Mouse (Mus musculus) frontal cortex, postnatal 14 days (tissue): ENCODE measurements around the gene Ppara.

Source experiments
- DNase-seq, 2 experiments: peaks; one replicate each; pipeline ENCODE4 v3.0.0; 2022; ENCODE audit warnings: low spot score in 2 of 2

Ppara gene

DNA sequence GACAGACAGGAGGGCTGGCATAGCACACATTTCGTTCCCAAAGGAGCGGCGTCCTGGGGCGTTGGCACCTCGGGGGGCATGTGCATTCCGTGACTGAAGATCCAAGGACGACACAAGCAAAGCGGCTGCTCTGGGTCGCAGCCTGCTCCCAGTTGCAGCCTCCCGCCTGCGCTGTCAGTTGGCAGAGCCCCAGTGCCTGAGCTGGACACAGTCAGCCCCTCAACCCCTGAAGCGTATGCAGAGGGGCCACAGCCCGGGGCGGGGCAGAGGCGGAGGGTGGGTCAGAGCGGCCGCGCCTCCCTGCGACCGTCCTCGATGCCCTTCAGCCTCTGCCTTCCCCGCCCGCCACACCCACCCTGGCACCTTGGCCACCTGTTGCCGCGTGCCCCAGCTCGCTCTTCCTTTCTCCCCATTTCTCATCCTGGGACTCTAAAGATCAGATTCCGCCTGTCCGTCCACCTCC, at the start of gene Ppara:
TSS of gene Ppara (plus strand) at position 413 of the 463 bp plus-strand sequence.
- no peak for DNase-seq

DNA sequence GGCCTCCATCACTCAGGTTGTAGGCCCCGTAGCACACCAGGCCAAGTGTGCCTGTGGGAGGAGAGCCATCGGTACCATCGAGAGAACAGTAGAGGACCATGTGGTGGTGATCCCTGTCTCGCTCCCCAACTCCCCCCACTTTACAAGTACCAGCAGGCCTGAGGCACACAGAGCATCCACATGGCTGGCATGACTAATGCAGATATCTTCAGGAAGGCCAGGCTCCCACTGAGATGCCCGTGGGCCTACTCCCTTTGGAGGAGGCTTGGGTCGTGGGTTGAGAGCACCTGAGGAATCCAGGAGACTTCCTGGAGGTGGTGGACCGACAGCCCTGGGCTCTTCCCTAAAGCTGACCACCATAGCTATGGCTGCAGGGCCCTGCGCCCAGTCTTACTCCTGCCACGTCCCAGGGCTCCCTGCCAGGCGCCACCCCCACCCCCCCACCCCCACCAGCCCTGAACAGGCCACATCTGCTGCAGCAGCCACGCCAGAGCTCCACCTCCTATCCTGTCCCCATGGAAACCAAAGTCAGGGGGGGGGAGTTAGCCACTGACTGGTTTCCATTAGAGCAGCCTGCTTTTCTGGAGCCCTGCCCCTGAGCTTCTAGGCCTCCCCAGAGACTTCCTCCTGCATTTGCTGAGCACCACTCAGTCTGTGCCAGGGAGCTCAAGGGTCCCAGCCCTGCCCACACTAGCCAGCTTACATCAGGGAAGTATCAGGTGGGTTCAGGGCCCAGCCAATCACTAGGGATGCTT, 48.0 kb upstream of the Ppara start:
- DNase-seq: peak in 1 of 2 experiments; percentile 39

GRCm38 (mm10) chr15:85687630-85688410, 47.0 kb upstream of the Ppara start:
- DNase-seq: peak in 1 of 2 experiments; percentile 15

DNA sequence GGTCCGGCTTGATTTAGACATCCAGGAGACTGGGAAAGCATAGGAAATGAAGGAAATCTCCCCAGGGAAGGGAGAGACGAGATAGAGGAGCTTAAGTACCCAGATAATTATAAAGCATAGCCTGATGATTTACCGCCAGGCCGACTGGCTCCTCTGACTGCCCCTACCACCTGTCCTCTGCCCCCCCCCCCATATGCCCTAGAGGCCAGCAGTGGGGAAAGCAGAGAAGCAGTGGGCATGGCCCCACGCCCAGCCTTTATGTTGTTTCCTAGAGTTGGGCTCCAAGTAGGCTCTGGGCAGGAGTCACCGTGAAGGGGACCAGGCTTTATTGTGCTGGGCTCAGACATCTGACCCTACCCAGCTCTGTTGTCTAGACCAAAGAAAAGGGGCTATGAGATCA, 46.0 kb upstream of the Ppara start:
- no peak for DNase-seq

DNA sequence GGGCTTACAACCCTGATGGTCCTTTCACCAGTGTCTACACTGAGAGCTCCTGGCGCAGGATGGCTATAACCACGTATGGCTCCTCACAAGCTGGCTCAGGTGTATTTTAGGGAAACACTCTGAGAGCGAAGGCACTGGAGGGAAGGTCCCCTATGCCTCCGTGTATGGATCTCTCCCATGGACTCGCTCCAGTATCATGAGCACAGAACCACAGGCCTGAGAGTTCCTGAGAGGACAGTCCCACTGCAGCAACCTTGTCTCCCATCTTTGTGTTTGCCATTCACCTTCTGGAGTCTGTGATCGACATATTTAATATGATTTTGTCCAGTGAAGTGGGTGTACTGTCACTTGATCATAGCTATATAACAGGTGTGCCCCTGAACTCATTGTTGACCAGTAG, 45.3 kb upstream of the Ppara start:
- DNase-seq: no peak

GRCm38 (mm10) chr15:85690058-85690457, 44.7 kb upstream of the Ppara start:
- no peak for DNase-seq

DNA sequence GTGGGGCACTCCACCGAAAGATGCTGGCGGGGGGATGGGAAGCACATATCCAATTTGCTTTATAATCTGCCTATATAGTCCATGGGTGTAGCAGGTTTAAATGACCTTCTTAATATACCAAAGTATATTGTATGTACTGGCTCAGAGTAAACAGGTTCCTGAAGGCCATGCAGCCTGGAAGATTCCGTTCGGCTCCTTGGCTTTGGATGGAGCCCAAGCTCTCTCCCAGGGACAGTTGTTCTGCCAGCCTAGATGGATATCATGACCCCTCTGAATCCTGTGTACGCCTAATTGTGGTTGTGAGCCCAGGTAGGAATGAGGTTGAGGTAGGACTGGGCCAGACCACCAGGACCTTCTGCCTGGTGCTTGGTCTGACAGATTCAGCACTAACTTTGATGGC, 43.9 kb upstream of the Ppara start:
- DNase-seq: no peak

DNA sequence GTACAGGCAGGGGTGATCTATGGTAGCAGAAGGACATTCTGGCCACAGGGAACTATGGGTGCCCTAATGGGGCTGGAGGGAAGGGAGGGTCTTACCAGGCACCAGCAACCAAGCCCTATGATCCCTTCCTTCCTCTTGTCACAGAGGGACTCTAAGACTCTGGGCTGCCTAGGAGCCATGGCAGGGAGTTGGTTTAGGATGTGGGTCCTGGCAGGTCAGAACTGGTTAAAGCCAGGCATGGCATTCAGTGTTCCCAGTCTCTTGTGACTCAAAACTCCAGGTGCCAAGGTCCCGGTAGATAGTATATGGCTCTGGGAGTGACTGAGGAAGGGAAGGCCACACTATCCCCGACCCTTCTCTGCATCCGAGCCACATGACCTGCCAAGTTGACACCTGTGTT, 41.7 kb upstream of the Ppara start:
- no peak for DNase-seq

GRCm38 (mm10) chr15:85693819-85694218, 41.0 kb upstream of the Ppara start:
- no peak for DNase-seq

DNA sequence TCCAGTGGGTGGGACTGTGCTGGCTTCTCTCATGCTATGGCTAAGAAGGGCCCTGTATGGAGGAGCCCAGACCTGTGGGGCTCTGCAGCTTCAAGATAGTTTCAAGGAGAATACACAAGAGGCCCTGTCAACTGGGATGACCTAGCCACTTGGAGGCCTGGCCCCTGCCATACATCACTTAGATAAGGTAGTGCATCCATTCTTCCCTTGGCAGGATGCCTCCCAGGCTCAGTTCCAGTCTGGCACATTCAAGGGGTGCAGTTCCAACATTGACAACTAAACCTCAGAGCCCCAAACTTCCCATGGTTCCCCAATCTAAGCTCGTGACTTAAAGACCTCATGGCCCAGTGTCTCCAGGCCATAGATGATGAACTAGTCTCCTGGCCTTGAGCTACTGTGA, 40.4 kb upstream of the Ppara start:
- no peak for DNase-seq

DNA sequence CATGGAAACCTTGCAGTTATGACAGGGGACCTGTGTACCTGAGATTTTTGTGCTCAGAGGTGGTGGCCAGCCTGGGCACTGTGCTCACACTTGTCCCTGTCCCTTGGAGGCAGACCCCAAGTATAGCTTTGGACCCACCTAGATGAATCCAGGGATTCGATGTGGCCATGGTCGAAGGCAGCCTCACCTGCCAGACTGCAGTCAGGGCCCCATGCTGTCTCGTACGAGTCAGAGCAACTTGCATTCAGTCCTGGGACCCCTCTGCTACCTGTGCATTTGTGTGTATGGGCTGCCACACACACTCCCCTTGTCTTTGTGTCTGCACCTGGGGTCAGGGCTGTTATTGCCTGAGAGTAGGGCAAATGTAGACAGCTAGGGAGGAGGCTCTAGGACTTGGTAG, 39.5 kb upstream of the Ppara start:
- DNase-seq: no peak

- peak in 1 of 2 experiments; percentile 8 for DNase-seq
Observed at GRCm38 (mm10) chr15:85698345-85699034, 36.3 kb upstream of the Ppara start.

- DNase-seq: no peak
Observed at GRCm38 (mm10) chr15:85699452-85699851, 35.3 kb upstream of the Ppara start.

GRCm38 (mm10) chr15:85699862-85700501, 34.8 kb upstream of the Ppara start:
- DNase-seq: peak in 1 of 2 experiments; percentile 50

DNA sequence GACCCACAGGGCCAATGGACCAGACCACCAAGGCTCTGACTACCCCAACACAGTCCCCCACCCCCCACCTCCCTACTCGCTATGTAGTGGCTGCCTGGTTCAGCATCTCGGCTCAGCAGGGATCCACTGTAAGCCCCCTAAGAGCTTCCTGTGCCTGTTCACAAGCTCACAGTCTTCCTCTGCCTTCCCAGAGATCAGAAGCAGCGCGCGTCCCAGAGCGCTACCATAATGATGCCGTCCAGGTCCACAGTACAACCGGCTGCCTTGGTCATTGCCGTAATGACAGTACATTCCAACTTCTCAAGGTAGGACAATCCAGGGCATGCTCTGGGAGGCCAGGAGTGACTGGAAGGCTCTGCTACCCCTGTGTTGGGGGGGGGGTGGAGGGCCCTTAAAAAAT, 34.1 kb upstream of the Ppara start:
- no peak for DNase-seq

- DNase-seq: no peak
Observed at GRCm38 (mm10) chr15:85701128-85701930, 33.5 kb upstream of the Ppara start.

GRCm38 (mm10) chr15:85702411-85702951, 32.3 kb upstream of the Ppara start:
- peak; percentile 60 to 74 for DNase-seq

GRCm38 (mm10) chr15:85703194-85703641, 31.6 kb upstream of the Ppara start:
- peak; percentile 34 to 58 for DNase-seq

- no peak for DNase-seq
Observed at GRCm38 (mm10) chr15:85703858-85704257, 30.9 kb upstream of the Ppara start.

DNA sequence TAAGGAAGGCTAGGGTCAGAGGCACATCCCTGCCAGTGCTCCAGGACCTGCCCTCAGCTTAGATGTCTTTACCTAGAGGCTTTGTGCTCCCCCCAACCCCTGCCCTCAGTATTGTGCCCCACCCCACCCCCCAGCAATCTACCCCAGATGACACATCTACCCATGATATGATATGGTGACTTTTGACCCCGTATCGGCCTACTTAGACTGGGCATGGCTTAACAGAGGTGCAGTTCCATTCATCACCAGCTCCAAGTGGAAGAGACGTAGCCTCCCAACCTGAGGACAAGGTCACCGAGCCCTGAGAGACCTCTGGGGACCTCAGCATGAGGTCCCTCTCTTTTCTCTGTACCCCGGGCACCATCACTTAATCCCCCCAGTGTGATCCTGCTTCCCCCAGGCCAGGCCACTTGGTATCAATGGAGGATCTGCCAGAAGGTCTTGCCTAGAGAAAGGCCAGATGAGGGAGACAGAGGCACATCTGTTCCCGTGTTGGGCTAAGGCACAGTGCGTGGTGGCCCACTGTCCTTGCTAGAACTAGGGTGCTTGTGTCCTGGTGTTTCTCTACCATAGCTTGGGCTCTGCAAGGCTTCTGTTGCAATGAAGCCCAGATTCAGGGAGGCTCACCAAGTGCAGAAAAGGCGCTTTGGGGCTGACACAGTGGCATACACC, 30.3 kb upstream of the Ppara start:
- DNase-seq: no peak
